Mouse (Mus musculus) limb, embryonic 14.5 days (tissue): ENCODE measurements around the gene Dnm1. TPM values are rescaled to one million over a fixed set of nuclear protein-coding genes. Genes with fewer than 3 reads are reported as not detected.
"Not testable (repeated sequence)": the region's sequence is repeated elsewhere in the genome, so short reads cannot be mapped to it uniquely, and the experiment has no call there.

ENCODE experiments used
- ATAC-seq: fragments of 200-750 bp; cut with Nextera tagmentation; 2 replicates; pipeline ENCODE4 v1.8.0; 2017; ENCODE audit warnings: low read depth, moderate number of reproducible peaks, moderate TSS enrichment; ENCODE audit not compliant: low FRiP score
- DNase-seq: peaks from one replicate; pipeline ENCODE4 v3.0.0-alpha.2; 2015; ENCODE audit warnings: low spot score
- H3K27ac ChIP-seq: fragments of 300-500 bp; sonication (generic); replicated peaks from 2 replicates; pipeline ENCODE4 v1.5.1; 2014; ENCODE audit warnings: low read depth, mild to moderate bottlenecking, low read length, moderate library complexity, mixed read lengths
- H3K27me3 ChIP-seq: fragments of 300-500 bp; sonication (generic); 2 replicates; pipeline ENCODE4 v1.6.1; 2014; ENCODE audit warnings: low read length, mixed read lengths; ENCODE audit not compliant: control insufficient read depth, insufficient read depth
- H3K36me3 ChIP-seq: fragments of 300-500 bp; sonication (generic); 2 replicates; pipeline ENCODE4 v1.6.1; 2014; ENCODE audit warnings: mild to moderate bottlenecking, low read length, moderate library complexity, mixed read lengths; ENCODE audit not compliant: control insufficient read depth, insufficient read depth
- H3K4me1 ChIP-seq: fragments of 300-500 bp; sonication (generic); 2 replicates; pipeline ENCODE4 v1.6.1; 2014; ENCODE audit warnings: antibody characterized with exemption, low read length, mixed read lengths; ENCODE audit not compliant: control insufficient read depth, insufficient read depth
- H3K4me2 ChIP-seq: fragments of 300-500 bp; sonication (generic); replicated peaks from 2 replicates; pipeline ENCODE4 v1.6.1; 2014; ENCODE audit warnings: low read depth, mild to moderate bottlenecking, low read length, moderate library complexity; ENCODE audit not compliant: severe bottlenecking
- H3K4me3 ChIP-seq: fragments of 300-500 bp; sonication (generic); replicated peaks from 2 replicates; pipeline ENCODE4 v1.5.1; 2014; ENCODE audit warnings: low read length
- H3K9ac ChIP-seq: fragments of 300-500 bp; sonication (generic); 2 replicates; pipeline ENCODE4 v1.6.1; 2014; ENCODE audit warnings: mild to moderate bottlenecking, low read depth, low read length, moderate library complexity; ENCODE audit not compliant: severe bottlenecking
- H3K9me3 ChIP-seq: fragments of 300-500 bp; sonication (generic); 2 replicates; pipeline ENCODE4 v1.6.1; 2016; ENCODE audit warnings: low read length; ENCODE audit not compliant: control insufficient read depth
- POLR2A ChIP-seq: fragments of 200-500 bp; IDR thresholded peaks from 2 replicates; pipeline ENCODE4 v1.8.0; 2012; ENCODE audit warnings: inconsistent platforms, mild to moderate bottlenecking, moderate library complexity, borderline replicate concordance; ENCODE audit not compliant: insufficient read depth, insufficient read length; ENCODE audit errors: extremely low read depth
- WGBS: fragments of 180-500 bp; shearing (Covaris S2); extraction: QIAGEN DNeasy Blood & Tissue Kit; methylation state at CpG from one replicate; pipeline ENCODE4 v1.1.7; 2014; 5-methylcytosine and 5-hydroxymethylcytosine counted together
- polyA plus RNA-seq, 2 experiments: library from polyadenylated mRNA; depleted of rRNA in 1 of 2; stranded (reverse) in 1 of 2; unstranded in 1 of 2; fragments of >200 nt; fragmentation: Nextera tagmentation in 1 of 2; extraction: Ambion mirVana in 1 of 2; gene quantifications; 2 replicates each; pipeline versions ENCODE4 v1.2.1 to v1.2.3; 2012 to 2014

Gene Dnm1
- polyA plus RNA-seq, 2 experiments, result 46.0 to 318 TPM

DNA sequence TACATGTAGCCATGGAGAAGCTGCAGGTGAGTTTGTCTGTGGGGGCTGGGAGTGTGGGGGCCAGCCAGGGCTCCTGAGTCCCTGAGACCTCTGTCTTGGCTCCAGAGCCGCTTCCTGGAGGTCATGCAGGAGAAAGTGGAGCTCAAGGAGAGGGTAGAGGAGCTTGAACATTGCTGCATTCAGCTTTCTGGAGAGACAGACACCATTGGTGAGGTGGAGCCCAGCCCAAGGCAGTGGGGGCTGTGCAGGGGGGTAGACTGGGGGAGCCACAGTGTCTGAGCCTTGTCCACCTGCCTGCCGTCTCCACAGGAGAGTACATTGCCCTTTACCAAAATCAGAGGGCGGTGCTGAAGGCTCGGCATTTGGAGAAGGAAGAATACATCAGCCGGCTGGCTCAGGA is 47.5 kb downstream of the Dnm1 start:
- Histone ChIP-seq H3K36me3 (peaks cover 98% of the 10 kb centered on the region), H3K4me1 (peaks cover 4% of the 10 kb centered on the region), H3K4me2 (no peak overlapping the region), H3K9me3 (no peaks in the 10 kb centered on the region), H3K4me3 (no peak overlapping the region), H3K27ac (no peak overlapping the region), H3K27me3 (no peaks in the 10 kb centered on the region), H3K9ac (no peak overlapping the region)
- no peak for TF ChIP-seq POLR2A
- ATAC-seq (no peak), DNase-seq (no peak)
- WGBS, result 90% methylated on average over 5 of the region's 5 CpGs

DNA sequence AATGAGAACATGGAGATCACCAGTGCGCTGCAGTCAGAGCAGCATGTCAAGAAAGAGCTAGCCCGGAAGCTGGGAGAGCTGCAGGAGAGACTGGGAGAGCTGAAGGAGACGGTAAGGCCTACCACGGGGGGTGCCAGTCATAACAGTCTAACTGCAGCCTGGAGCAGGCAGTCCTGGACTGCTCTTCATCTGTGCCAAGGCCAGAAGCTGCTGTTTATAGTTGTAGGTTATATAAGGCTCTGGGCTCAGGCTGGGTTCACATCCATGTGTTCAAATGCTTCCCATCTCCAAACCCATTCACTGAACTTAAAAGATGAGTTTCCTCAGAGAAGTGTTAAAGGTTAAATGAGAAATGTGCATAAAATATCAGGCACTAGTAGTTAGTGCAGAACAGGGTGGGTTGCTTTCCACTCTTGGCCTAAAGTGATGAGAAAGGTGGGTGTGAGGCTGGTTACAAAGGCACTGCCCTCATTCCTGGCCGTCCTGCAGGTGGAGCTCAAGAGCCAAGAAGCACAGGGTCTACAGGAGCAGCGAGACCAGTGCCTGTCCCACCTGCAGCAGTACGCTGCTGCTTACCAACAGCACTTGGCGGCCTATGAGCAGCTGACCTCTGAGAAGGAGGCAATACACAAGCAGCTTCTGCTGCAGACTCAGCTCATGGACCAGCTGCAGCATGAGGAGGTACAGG is 48.8 kb downstream of the Dnm1 start:
- Histone ChIP-seq H3K4me3 (no peak overlapping the region), H3K4me2 (no peak overlapping the region), H3K4me1 (no peaks in the 10 kb centered on the region), H3K27me3 (no peaks in the 10 kb centered on the region), H3K36me3 (peaks cover 96% of the 10 kb centered on the region), H3K9ac (no peak overlapping the region), H3K9me3 (no peaks in the 10 kb centered on the region), H3K27ac (no peak overlapping the region)
- DNase-seq, result peak; percentile 42
- WGBS, result 48% methylated on average over 8 of the region's 8 CpGs
- peak; percentile 51 for ATAC-seq
- TF ChIP-seq POLR2A, result no peak

DNA sequence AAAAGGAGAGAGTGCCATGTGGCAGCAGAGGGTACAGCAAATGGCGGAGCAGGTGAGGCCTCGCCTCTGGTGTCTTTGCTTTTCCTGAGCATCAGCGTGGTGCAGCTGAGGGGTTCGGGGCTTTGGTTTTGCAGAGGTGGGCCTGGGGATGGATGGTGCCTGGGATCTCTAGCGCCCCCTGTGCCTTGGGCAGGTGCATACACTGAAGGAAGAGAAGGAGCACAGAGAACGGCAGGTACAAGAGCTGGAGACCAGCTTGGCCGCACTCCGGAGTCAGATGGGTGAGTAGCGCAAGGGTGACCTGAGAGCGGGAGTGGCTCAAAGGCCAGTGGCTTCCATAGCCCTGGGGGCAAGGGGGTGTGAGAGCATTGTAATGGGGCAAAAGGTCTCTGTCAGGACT is 50.2 kb downstream of the Dnm1 start:
- H3K9ac ChIP-seq, result no peak overlapping the region
- DNase-seq (no peak), ATAC-seq (no peak)
- H3K27ac ChIP-seq, result no peak overlapping the region
- no peaks in the 10 kb centered on the region for H3K9me3 ChIP-seq
- 92% methylated on average over 9 of the region's 10 CpGs for WGBS
- H3K36me3 ChIP-seq, result peaks cover 96% of the 10 kb centered on the region
- TF ChIP-seq POLR2A, result no peak
- no peak overlapping the region for H3K4me3 ChIP-seq
- no peaks in the 10 kb centered on the region for H3K27me3 ChIP-seq
- no peaks in the 10 kb centered on the region for H3K4me1 ChIP-seq
- H3K4me2 ChIP-seq, result no peak overlapping the region

DNA sequence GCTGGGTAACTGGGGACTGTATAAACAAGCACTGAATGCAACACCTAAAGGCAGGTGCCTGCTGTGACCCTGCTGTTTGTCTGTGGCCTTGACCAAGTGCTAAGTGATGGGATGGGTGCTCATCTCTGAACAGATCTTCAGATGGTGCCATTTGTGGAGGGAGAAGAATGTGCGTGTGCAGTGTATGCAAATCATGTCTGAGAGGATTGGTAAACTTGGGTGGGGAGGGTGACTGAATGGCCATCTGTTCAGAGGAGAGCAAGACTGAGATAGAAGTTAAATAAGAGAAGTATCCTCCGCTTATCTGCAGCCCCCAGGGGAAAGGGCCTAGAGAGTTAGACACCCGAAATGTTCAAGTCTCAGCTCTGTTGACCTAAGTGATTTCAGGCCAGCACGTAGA is 53.7 kb downstream of the Dnm1 start:
- H3K4me3 ChIP-seq, result no peak overlapping the region
- ATAC-seq, result no peak
- 91% methylated on average over 4 of the region's 4 CpGs for WGBS
- no peaks in the 10 kb centered on the region for H3K9me3 ChIP-seq
- no peaks in the 10 kb centered on the region for H3K4me1 ChIP-seq
- no peak overlapping the region for H3K9ac ChIP-seq
- no peak for DNase-seq
- H3K27ac ChIP-seq, result no peak overlapping the region
- TF ChIP-seq POLR2A, result no peak
- H3K4me2 ChIP-seq, result no peak overlapping the region
- no peaks in the 10 kb centered on the region for H3K27me3 ChIP-seq
- peaks cover 86% of the 10 kb centered on the region for H3K36me3 ChIP-seq

DNA sequence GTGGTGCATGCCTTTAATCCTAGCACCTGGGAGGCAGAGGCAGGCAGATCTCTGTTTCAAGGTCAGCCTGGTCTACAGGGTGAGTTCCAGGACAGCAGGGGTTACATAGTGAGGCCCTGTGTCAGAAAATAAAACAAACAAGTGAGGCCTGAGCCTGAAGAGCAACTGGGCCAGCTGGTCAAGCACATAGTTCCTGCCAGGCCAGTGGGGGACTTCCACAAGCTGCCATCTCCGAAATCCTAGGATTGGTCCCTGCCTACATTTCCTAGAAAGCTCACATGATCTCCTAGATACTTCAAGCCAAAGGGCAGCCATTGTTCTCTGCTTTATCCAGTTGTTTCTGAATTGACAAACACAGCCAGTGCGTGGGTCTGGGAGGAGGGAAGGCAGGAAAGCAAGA is 57.3 kb downstream of the Dnm1 start:
- peaks cover 74% of the 10 kb centered on the region for H3K36me3 ChIP-seq
- WGBS, result 100% methylated on average over 1 of the region's 2 CpGs
- not testable (repeated sequence) for ATAC-seq, H3K9ac ChIP-seq, H3K4me1 ChIP-seq, H3K9me3 ChIP-seq, DNase-seq, H3K4me2 ChIP-seq, H3K27me3 ChIP-seq, H3K4me3 ChIP-seq, H3K27ac ChIP-seq

DNA sequence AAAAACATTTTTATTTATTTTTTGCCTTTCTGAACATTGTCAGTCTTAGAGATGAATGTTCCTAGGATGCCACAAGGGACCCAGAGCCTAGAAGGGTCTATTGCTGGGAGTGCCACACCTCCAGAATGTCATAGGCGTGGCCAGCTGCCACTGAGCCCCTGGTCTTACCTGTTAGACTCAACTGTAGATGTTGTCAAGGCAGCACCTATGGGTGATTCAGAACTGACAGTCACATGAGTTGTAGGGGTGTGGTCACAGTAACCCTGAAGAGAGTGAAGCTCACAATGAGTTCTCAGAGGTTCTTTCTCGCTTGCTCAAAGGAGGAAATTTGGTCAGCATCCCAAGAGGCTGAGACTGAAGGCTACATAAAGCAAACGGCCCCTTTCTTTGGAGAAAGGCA is 57.9 kb downstream of the Dnm1 start:
- no peak for DNase-seq
- WGBS, result 77% methylated on average over 3 of the region's 3 CpGs
- Histone ChIP-seq H3K4me2 (no peak overlapping the region), H3K9ac (no peak overlapping the region), H3K27me3 (no peaks in the 10 kb centered on the region), H3K9me3 (no peaks in the 10 kb centered on the region), H3K36me3 (peaks cover 74% of the 10 kb centered on the region), H3K4me3 (no peak overlapping the region), H3K27ac (no peak overlapping the region), H3K4me1 (no peaks in the 10 kb centered on the region)
- no peak for ATAC-seq
- TF ChIP-seq POLR2A, result no peak
